Mouse (Mus musculus): ENCODE measurements around the gene Tll2. TPM values are rescaled to one million over a fixed set of nuclear protein-coding genes. Genes with fewer than 3 reads are reported as not detected.

Gene Tll2
- total RNA-seq (2017): not detected in 2 replicates

DNA sequence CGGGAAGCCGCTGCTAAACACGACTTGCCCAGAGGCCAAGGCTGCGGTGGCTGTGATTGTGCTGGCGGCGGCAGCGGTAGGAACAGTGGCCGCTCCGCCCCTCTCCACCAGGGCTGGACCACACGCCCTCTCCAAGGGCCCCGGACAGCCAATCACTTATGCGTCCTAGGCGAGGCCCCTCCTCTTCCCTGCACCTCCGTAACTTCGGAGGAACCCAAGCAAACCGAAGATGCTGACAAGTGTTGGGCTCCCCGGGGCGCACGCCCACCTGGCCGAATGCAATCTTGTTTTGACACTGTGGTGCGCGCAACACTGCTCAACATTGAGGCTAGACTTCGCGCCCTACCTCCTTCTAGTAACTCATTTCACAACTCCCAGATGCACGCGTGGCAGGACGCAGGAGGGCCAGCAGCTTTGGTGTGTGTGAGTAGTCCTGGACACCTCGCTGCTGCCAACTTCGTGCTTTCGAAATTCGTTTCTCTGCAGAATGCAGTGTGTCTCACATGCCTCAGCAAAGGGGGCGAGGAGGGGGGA is at the start of gene Tll2:
TSS of gene Tll2 (minus strand) at position 25 of the 534 bp plus-strand sequence.
- ATAC-seq (replicated peaks in 1 of 2; ENCODE audit: insufficient read depth in 1 of 2, low FRiP score in 2 of 2, low TSS enrichment in 1 of 2, low read depth in 1 of 2, poor library complexity in 2 of 2, severe bottlenecking in 2 of 2): peak; percentile 86 to 87

DNA sequence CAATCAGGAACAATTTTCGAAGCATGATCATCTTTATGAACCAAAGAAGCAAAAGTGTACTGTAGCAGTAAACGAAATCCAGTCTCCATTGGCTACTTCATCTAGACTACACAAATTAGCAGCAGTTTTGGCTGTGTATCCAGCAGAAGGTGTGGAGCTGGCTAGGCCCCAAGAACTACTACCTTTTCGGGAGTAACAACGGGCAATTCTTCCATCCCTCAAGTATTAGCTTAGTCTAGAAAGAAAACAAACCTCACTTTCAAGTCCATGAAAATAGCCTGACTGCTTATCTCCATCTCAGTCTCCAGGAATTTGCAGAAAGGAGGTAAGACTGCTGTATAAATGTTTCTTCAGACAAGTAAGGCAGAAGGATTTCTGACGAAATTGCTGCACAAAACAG is 47.9 kb upstream of the Tll2 start:
- no peak for ATAC-seq (replicated peaks in 1 of 2; ENCODE audit: insufficient read depth in 1 of 2, low FRiP score in 2 of 2, low TSS enrichment in 1 of 2, low read depth in 1 of 2, poor library complexity in 2 of 2, severe bottlenecking in 2 of 2)

DNA sequence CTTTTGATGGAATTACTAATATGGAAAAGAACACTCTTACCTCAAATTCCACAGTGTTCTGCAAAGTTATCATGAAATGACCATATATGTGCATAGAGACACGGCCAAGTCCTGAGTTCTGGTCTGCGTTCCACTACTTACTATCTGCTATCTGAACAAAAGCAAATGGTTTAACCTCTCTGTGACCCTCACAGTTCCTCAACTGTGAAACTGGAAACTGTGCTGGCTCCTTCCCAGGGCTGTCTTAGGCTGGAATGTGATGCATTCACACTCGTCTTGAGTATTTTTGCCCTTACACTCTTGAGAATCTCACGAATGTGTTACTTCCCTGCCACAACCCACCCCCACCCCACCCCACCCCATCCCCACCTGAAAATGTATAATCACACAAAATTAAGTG is 42.3 kb upstream of the Tll2 start:
- ATAC-seq (replicated peaks in 1 of 2; ENCODE audit: insufficient read depth in 1 of 2, low FRiP score in 2 of 2, low TSS enrichment in 1 of 2, low read depth in 1 of 2, poor library complexity in 2 of 2, severe bottlenecking in 2 of 2): no peak

DNA sequence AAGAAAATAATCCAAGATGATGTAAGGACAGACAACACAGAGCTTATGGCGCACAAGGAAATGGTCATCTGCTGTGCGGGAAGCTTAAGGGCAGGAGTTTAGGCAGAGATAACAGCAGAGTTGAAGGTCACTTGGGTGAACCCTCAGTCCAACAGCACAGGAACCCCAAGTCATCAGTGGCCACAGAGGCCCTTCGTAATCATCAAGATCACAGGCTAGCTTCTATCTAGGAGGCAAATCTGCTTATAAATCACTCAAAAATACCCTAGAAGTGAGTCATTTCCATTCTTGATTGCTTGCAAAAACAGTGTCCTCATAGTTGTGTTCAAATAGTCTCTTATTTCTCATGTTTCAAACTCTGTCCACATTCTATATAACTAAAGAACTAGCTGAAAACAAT is 41.6 kb upstream of the Tll2 start:
- no peak for ATAC-seq (replicated peaks in 1 of 2; ENCODE audit: insufficient read depth in 1 of 2, low FRiP score in 2 of 2, low TSS enrichment in 1 of 2, low read depth in 1 of 2, poor library complexity in 2 of 2, severe bottlenecking in 2 of 2)

DNA sequence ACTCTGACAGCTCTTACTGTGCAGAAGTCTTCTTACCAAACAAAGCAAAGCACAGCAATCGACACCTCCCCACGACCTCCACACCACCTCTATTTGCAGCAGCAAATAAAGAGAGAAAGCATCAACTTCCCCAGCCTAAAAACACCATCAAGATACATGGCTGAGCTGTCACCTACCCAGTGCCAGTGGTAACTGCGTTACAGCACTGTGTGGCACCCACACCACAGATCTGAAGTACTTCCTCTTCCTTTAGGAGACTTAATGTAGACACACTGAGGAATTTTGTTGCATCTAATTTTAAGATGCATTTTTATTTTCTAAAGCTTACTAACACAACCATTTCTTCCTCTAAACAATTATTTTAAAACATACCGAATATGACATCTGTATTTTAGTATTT is 39.6 kb upstream of the Tll2 start:
- peak; percentile 42 to 78; a peak in 3 of 4 replicates for ATAC-seq (replicated peaks in 1 of 2; ENCODE audit: insufficient read depth in 1 of 2, low FRiP score in 2 of 2, low TSS enrichment in 1 of 2, low read depth in 1 of 2, poor library complexity in 2 of 2, severe bottlenecking in 2 of 2)

DNA sequence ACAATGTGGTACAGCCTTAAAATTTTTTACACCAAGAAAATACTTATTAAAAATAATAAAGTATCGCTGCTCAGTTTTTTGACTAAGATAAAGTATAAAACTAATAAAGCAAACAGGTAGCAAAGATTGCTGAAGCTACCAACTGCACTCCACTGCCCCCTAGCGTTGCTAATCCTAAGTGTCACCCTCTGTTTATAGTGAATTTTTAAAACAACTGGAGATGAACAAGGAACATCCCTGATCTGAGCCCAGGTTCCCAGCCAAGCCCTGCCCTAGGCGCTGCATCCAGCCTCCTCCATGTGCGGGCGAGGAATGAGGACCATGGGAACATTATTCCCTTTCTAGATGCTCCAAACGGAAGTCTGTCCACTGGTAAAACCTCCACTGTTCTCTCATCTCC is 37.9 kb upstream of the Tll2 start:
- 0 out of 4 replicates have a peak, but pooled peaks of 1 of the 2 experiments have one; percentile 37 for ATAC-seq (replicated peaks in 1 of 2; ENCODE audit: insufficient read depth in 1 of 2, low FRiP score in 2 of 2, low TSS enrichment in 1 of 2, low read depth in 1 of 2, poor library complexity in 2 of 2, severe bottlenecking in 2 of 2)

DNA sequence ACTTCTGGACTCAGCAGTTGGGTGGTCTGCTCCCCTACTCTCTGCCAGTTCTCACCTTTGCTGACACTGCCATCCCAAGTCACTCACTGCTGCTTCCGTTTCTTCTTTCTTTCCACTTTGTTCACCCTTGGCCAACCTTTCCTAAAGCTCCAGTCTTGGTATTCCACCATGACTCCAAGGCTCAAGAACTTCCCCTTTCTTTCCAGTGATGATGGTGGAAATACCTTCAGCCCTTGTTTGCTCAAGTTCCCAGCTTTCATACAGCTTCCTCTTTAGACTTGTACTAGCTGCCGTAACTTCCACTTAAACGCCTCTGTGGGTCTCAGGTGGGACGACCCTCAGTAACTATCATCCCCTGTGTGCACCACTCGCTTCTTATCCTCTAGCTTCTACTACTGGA is 35.4 kb upstream of the Tll2 start:
- ATAC-seq (replicated peaks in 1 of 2; ENCODE audit: insufficient read depth in 1 of 2, low FRiP score in 2 of 2, low TSS enrichment in 1 of 2, low read depth in 1 of 2, poor library complexity in 2 of 2, severe bottlenecking in 2 of 2): no peak

DNA sequence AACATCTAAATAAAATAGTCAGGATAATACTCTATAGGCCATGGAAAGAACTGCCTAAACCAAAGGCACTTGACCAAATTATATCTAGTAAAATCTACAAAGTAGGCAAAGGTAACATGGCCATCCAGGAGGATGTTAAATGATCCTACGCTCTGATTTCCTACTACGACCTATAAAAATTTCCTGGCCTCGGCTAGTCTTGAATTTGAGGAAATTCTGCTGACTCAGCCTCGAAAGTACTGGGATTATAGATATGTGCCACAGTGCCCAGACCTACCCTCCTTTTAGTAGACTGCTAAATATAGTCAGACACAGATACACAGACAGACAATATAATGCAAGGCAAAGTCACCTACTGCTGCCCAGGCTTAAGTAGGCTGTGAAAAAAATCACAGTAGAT is 27.1 kb upstream of the Tll2 start:
- no peak for ATAC-seq (replicated peaks in 1 of 2; ENCODE audit: insufficient read depth in 1 of 2, low FRiP score in 2 of 2, low TSS enrichment in 1 of 2, low read depth in 1 of 2, poor library complexity in 2 of 2, severe bottlenecking in 2 of 2)

DNA sequence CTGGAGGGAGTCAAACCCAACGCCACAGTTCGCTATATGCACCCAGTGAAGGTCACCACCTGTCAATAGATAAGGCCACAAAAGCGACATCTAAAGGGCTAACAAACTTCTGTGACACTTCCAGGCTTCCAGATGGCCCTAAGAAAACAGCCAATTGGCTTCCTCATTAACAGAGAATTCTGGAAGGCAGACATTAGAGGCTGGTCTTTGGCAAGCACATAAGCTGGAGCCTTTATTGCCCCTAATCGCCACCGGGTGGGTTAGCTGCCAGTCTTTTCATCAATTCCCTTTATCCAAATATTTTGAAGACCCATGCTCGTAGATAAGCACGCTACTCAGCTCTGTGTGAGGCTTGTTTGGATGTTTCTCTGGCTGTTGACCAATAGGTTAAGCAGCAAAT is 1.7 kb upstream of the Tll2 start:
- no peak for ATAC-seq (replicated peaks in 1 of 2; ENCODE audit: insufficient read depth in 1 of 2, low FRiP score in 2 of 2, low TSS enrichment in 1 of 2, low read depth in 1 of 2, poor library complexity in 2 of 2, severe bottlenecking in 2 of 2)

DNA sequence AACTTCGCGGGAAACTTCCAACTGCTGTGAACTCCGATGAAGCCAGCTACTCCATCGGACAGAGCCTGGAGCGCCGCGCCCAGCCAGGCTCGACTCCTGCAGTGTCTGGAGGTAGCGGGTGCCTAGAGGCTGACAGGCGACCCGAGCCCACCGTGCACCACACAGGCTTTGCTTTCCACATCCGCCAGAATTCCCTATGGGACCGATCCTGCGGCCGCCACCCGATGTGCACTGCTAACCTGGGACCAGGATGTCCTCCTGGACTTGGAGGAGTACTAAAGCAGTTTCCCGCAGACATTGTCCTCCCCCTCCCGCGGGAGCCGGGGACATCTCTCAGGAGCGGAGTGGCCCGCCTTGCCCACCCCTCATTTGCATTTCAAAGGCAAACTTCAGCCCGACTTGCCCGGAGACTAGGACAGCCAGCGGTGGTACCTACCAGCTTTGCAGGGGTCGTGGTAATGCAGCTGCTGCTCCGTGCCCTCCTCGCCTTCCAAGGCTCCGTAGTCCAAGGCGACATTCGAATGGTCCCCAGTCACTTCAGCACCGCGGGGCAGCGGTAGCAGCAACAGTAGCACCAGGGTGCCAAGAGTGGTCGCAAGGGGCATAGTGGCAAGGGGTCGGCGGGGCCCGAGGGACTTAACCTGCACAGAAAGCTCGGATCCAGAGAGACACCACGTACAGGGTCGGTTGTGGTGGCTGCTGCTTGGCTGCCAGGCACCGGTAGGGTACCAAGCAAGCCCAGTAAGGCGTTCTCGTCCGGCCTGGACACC is 409 bp downstream of the Tll2 start:
- ATAC-seq (replicated peaks in 1 of 2; ENCODE audit: insufficient read depth in 1 of 2, low FRiP score in 2 of 2, low TSS enrichment in 1 of 2, low read depth in 1 of 2, poor library complexity in 2 of 2, severe bottlenecking in 2 of 2): no peak

DNA sequence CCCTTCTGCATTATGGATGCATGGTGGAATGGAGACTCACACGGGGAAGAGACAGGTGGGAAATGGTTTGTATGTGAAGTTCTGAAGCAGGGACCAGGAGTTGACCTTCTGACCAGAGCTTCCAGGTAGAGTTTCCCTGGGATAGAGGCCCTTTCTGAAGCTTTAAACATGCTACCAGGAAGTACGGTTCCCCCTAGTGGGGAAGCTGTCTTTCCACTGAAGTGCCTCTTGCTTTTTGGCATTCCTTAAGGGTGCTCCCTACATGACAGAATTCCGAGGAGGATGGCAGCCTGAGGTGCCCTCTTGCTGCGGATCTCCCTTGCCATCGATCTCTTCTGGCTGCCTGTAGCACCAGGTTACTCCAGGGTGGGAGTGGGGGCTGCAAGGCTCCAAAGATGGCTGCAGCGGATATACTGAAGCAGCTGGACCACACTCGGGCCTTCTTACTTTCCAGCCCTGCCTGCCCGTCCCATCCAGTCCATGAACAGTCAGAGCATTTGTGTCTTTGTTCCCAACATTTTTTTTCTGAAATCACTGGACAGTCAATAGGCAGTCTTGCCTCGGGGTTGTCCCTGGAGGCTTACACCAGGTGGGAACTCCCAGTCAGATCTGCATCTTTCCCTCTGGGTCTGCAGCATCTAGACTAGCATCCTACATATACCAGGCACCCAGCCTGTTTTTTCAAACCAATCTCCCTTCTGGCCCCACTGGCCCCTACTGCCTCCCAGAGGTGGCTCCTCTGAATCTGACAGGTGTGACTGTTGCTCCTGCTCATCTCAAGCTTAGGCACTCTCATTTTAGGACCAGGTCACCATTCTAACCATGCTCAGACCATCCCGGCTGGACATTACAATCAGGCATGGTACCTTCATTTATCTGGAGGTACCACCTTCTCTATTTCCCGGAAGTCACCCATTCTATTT is 2.2 kb downstream of the Tll2 start:
- no peak for ATAC-seq (replicated peaks in 1 of 2; ENCODE audit: insufficient read depth in 1 of 2, low FRiP score in 2 of 2, low TSS enrichment in 1 of 2, low read depth in 1 of 2, poor library complexity in 2 of 2, severe bottlenecking in 2 of 2)

DNA sequence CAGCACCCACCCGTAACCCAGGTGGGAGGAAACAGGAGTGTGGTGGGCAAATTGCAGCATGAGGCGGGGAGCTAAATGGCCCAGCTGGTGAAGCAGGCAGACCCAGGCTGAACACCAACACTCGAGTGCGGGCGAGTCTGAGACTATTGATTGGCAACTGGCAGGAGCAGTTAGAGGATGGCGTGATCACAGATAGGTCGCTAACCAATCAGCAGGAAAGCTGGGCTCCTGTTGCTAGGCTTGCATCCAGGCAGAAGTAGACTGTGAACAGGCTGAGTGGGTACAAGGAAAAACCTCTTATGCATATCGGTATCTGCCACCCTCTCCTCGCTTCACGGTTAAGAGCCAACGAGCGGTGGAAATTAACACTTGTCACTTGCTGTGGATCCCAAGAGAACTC is 9.0 kb downstream of the Tll2 start:
- no peak for ATAC-seq (replicated peaks in 1 of 2; ENCODE audit: insufficient read depth in 1 of 2, low FRiP score in 2 of 2, low TSS enrichment in 1 of 2, low read depth in 1 of 2, poor library complexity in 2 of 2, severe bottlenecking in 2 of 2)

DNA sequence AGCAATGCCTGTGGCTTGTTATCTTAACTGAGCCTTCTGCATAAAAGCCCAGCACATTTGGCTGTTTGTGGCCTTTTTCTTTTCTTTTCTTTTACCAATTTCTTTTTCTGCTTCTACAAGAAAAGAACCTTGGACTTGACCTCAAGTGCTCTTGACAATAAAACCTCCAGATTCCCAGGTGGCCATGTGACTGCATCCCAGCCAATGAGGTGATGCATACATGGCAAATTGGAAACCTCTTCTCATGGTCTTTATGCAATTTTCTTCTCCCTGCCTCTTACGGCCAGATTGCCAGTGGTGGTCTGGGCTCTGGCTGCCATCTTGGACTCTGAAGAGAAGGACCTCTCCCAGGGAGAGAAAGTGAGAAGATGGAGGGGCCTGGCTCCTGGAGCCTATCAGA is 13.3 kb downstream of the Tll2 start:
- no peak for ATAC-seq (replicated peaks in 1 of 2; ENCODE audit: insufficient read depth in 1 of 2, low FRiP score in 2 of 2, low TSS enrichment in 1 of 2, low read depth in 1 of 2, poor library complexity in 2 of 2, severe bottlenecking in 2 of 2)

DNA sequence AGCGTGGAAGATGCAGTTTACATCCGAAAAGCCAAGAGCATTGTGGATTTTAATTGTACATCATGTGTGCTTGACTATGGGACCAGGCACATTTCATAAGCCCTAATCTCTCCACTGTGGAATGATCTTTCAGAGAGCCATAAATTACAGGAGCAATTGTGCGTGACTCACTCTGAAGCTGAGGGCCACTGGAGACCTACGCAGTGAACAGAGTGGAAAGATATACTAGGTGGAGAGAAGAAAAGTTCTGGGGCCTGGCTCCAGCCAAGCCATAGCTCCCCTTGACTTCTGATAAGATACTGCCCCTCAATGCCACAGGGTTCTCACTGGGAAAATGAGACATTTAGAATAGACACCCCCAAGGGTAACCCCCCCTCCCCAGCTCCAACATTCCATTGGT is 13.7 kb downstream of the Tll2 start:
- ATAC-seq (replicated peaks in 1 of 2; ENCODE audit: insufficient read depth in 1 of 2, low FRiP score in 2 of 2, low TSS enrichment in 1 of 2, low read depth in 1 of 2, poor library complexity in 2 of 2, severe bottlenecking in 2 of 2): no peak

DNA sequence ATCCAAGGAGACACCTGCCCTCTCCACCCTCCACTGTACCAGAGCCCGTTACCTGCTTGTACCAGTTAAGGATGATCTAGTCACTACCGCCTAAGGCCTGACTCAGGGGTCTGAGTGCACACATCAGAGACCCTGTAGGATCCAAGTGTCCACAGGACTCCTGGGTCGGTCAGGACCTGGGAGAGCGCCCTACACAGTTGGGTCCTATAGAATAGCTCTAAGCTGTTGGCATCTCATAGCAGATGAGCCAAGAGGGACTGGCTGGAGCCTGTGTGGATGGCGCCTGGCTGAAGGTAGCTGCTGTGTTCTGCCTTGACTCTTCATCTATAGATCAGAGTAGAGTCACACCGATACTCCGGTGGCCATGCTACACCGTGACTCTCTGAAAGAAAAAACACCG is 14.9 kb downstream of the Tll2 start:
- no peak for ATAC-seq (replicated peaks in 1 of 2; ENCODE audit: insufficient read depth in 1 of 2, low FRiP score in 2 of 2, low TSS enrichment in 1 of 2, low read depth in 1 of 2, poor library complexity in 2 of 2, severe bottlenecking in 2 of 2)

DNA sequence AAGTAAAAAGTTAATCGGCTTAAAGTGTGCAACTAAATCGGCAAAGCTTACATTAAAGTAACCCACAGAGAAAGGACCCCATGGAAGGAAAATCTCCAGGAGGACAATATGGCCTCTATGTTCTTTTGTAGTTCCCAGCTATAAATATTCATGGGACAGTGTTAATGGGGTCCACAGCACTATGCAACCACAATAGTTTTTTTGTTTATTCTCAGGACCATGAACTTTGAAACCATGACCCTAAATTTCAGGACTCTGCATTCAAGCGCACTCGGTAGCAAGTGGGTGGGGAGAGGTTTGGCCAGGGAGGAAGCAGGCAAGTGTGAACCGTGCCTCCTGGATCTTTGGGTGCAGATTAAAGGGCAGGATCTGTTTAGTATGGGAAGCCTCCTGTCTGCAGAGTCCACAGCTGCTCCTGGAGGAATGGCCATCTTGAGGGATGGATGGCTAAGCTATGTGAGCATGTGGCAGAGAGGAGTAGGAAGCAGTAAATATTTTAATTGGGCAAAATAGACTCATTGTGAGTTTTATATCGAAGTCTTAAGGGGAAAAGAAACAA is 15.7 kb downstream of the Tll2 start:
- ATAC-seq (replicated peaks in 1 of 2; ENCODE audit: insufficient read depth in 1 of 2, low FRiP score in 2 of 2, low TSS enrichment in 1 of 2, low read depth in 1 of 2, poor library complexity in 2 of 2, severe bottlenecking in 2 of 2): no peak

DNA sequence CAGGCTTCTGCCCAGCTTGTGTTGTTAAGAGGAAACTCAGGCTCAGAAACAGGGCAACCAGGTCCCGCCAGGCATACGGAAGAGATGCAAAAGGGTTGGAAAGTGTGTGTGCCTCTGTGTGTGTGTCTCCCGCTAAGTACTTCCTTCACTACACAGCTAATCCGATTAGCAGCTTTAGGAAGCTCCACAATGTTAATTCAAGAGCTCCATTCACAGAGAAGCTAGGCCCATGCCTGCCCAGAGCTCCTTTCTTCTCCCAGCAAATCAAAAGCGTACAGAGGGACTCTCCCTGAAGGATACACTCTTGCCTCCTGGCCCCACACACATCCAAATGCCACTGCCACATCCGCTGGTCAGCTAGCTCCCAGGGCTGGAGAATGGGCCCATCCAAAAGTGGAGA is 29.3 kb downstream of the Tll2 start:
- 0 out of 4 replicates have a peak, but pooled peaks of 1 of the 2 experiments have one; percentile 32 for ATAC-seq (replicated peaks in 1 of 2; ENCODE audit: insufficient read depth in 1 of 2, low FRiP score in 2 of 2, low TSS enrichment in 1 of 2, low read depth in 1 of 2, poor library complexity in 2 of 2, severe bottlenecking in 2 of 2)

DNA sequence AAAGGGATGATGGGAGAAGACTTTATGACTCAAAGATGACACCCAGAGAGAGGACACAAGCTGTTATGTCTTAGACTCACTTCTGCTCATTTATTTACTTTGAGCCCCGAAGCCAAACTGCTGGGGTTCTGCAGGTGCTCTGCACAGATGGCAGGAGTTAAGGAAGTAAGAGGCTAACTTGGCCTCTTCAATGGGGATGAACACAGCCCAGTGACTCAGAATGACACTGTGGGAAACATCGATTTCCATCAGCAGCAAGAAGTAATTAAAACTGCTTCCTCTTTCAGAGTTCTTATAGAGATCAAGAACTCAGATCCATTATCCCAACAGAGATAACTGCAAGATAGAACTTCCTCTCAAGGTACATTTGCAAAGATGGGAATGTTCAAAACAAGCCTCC is 29.8 kb downstream of the Tll2 start:
- no peak for ATAC-seq (replicated peaks in 1 of 2; ENCODE audit: insufficient read depth in 1 of 2, low FRiP score in 2 of 2, low TSS enrichment in 1 of 2, low read depth in 1 of 2, poor library complexity in 2 of 2, severe bottlenecking in 2 of 2)

Measured in hematopoietic stem cell, adult 5-6 weeks (primary cell).